Mouse (Mus musculus): ENCODE data around the gene Timm8a1. TPM values are rescaled to one million over a fixed set of nuclear protein-coding genes. Genes with fewer than 3 reads are reported as not detected.

The Timm8a1 gene
- polyA plus RNA-seq, 1 experiment, result 12.8 TPM

GRCm38 (mm10) chrX:134509473-134509872 lies 32.2 kb downstream of the Timm8a1 start:
- TF ChIP-seq CTCF (IDR thresholded peaks at IDR 0.05; ENCODE audit: borderline replicate concordance, extremely low read depth, insufficient read depth, insufficient read length) (peak; percentile 64; the same call in 1 of the 2 replicates), POLR2A (IDR thresholded peaks at IDR 0.05; ENCODE audit: borderline replicate concordance, extremely low read depth, insufficient read depth, insufficient read length, poor library complexity, severe bottlenecking) (no peak)
- DNase-seq (ENCODE audit: low read depth), result peak; percentile 14

GRCm38 (mm10) chrX:134507977-134508376 lies 33.7 kb downstream of the Timm8a1 start:
- DNase-seq (ENCODE audit: low read depth), result no peak
- no peak for TF ChIP-seq POLR2A (IDR thresholded peaks at IDR 0.05; ENCODE audit: borderline replicate concordance, extremely low read depth, insufficient read depth, insufficient read length, poor library complexity, severe bottlenecking)
- TF ChIP-seq CTCF (IDR thresholded peaks at IDR 0.05; ENCODE audit: borderline replicate concordance, extremely low read depth, insufficient read depth, insufficient read length), result no peak

- TF ChIP-seq POLR2A (IDR thresholded peaks at IDR 0.05; ENCODE audit: borderline replicate concordance, extremely low read depth, insufficient read depth, insufficient read length, poor library complexity, severe bottlenecking), result no peak
- no peak for TF ChIP-seq CTCF (IDR thresholded peaks at IDR 0.05; ENCODE audit: borderline replicate concordance, extremely low read depth, insufficient read depth, insufficient read length)
- no peak for DNase-seq (ENCODE audit: low read depth)
Observed at GRCm38 (mm10) chrX:134500651-134501050, 41.0 kb downstream of the Timm8a1 start.

Other genes starting within 250 kb of the Timm8a1 start
- gene Tmem35a, start 246.6 kb downstream of the Timm8a1 start, polyA plus RNA-seq (2012; rRNA removed), result 56.7 and 88.4 TPM in 2 replicates
- gene Cenpi, start 233.8 kb downstream of the Timm8a1 start, polyA plus RNA-seq (2012; rRNA removed), result 5.6 and 10.9 TPM in 2 replicates
- gene Drp2, start 137.3 kb downstream of the Timm8a1 start, polyA plus RNA-seq (2012; rRNA removed), result 32.4 and 42.6 TPM in 2 replicates
- 0.03 and 0.14 TPM in 2 replicates for gene Taf7l, start 65.4 kb downstream of the Timm8a1 start, polyA plus RNA-seq (2012; rRNA removed)
- 0.33 and 0.39 TPM in 2 replicates for gene Btk, start 41.7 kb upstream of the Timm8a1 start, polyA plus RNA-seq (2012; rRNA removed)
- gene Rpl36a, start 43.8 kb upstream of the Timm8a1 start, polyA plus RNA-seq (2012; rRNA removed), result 699 and 722 TPM in 2 replicates
- gene Gla, start 59.3 kb upstream of the Timm8a1 start, polyA plus RNA-seq (2012; rRNA removed), result 3.4 and 3.6 TPM in 2 replicates
- gene Hnrnph2, start 59.3 kb upstream of the Timm8a1 start, polyA plus RNA-seq (2012; rRNA removed), result 78.4 and 86.1 TPM in 2 replicates
- gene Armcx4, start 144.7 kb upstream of the Timm8a1 start, polyA plus RNA-seq (2012; rRNA removed), result 19.9 and 35.7 TPM in 2 replicates
- 59.4 and 66.0 TPM in 2 replicates for gene Armcx1, start 176.1 kb upstream of the Timm8a1 start, polyA plus RNA-seq (2012; rRNA removed)
- 32.9 and 38.0 TPM in 2 replicates for gene Armcx6, start 209.6 kb upstream of the Timm8a1 start, polyA plus RNA-seq (2012; rRNA removed)
- gene Armcx3, start 214.7 kb upstream of the Timm8a1 start, polyA plus RNA-seq (2012; rRNA removed), result 41.3 TPM in 2 replicates